Mouse (Mus musculus) liver, embryonic 14.5 days (tissue): Measurements from ENCODE around the gene Chil1.

Experiments used
- CTCF ChIP-seq: IDR thresholded peaks from 2 replicates; pipeline ENCODE4 v1.5.1; 2016; ENCODE audit warnings: antibody characterized with exemption, low read depth, control low read depth
- EP300 ChIP-seq: IDR thresholded peaks from 2 replicates; pipeline ENCODE4 v1.6.1; 2016; ENCODE audit warnings: antibody characterized with exemption, low read depth

DNA sequence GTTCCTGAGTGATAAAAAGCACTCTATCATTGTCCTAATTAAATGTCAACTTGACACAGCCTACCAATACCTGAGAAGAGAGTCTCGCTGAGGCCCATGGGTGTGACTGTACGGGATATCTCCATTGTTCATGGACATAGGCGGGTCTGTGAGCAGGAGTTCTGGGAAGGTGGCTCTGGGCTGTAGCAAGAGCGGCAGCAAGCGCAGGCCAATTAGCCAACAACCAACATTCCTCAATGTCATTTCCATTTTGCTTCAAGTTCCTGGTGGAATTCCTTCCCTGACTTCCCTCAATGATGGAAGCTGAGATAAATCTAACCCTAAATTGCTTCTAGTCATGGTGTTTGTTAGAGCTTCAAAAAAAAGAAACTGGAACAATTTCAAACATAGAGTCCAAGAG is 4.0 kb upstream of the Chil1 start:
- TF ChIP-seq CTCF: no peak
- no peak for TF ChIP-seq EP300
